Mouse (Mus musculus) liver, postnatal 0 days (tissue): ENCODE results near the gene Lrch3.

Experiments
- CTCF ChIP-seq: sonication (generic); IDR thresholded peaks from 2 replicates; pipeline ENCODE4 v1.5.1; 2016; ENCODE audit warnings: antibody characterized with exemption, low read depth
- EP300 ChIP-seq: IDR thresholded peaks from 2 replicates; pipeline ENCODE4 v1.6.1; 2016; ENCODE audit warnings: antibody characterized with exemption, low read depth, mild to moderate bottlenecking

DNA sequence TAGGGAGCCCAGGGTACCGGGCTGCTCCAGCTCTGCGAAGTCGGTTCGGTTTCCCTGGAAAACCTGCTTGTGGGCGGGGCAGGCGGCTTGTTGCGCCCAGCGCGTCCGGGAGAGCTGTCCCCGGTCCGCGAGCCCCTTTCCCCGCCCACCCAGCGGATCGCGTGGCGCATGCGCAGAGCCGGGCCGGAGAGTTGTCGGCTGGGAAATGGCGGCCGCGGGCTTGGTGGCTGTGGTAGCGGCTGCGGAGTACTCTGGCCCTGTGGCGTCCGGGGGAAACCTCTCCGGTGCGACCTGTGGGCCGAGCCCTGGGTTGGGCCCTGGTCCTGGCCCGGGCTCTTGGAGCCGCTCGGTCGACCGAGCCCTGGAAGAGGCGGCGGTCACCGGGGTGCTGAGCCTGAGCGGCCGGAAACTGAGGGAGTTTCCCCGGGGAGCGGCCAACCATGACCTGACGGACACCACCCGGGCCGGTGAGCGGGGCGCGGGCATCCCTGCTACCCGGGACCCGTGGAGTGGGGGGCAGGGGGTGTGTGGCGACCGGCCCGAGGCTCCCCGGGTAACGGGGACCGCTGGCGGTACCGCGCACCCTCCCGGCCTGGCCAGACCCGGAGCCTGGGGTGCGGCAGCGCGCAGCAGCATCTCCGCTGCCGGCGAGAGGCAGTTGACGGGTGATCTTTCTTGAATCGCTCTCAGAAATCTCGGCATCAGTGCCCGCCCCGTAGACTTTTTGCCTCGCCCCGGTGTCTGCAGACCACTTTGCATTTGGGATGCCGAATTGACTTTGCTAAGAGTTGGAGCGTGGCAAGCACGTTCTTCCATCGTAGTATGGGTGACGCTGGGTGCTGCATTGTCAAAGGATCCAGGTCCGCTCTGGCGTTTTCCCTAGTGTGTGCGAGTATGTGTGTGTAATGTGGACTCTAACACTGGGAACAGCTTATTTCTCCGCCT, at the start of gene Lrch3:
- TF ChIP-seq CTCF, result no peak
- TF ChIP-seq EP300, result no peak
